Mouse (Mus musculus): Measurements from ENCODE around the gene Pank4.

The Pank4 gene

DNA sequence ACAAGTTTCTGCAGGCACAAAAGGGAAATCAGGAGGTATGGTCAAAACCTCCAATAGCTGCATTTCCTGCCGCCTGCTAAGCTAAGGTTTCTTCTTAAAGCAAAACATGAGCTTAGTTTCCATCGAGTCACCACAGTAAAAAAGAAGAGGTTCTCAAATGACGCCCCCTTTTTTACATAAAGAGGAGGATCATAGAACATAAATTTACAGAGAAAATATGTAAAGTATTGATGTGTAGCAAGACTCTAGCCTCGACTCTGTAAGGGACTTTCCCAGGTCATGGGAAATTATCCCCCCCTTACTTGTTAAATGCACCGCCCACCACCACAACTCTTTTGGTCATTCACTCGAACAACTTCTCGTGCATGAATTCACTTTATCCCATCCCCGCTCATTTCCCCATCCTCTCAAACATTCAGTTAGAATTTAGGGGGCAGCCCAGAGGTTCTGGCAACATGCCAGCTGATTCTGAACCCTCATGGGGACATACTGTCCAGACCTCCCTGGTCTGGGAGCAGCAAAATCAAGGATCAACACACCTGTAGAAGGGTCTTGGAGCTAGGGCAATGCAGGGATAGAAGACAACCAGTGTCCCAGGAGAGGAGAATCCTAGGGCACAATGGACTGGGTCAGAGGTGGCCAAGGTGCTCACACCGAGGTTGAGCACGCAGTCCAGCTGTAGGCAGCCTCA lies 21.1 kb upstream of the Pank4 start:
- in situ Hi-C loops (cut with MboI, MseI), result loop anchor here (25.0 kb wide), 1 partner anchor 1505 kb away; no protein-coding TSS in a partner anchor

DNA sequence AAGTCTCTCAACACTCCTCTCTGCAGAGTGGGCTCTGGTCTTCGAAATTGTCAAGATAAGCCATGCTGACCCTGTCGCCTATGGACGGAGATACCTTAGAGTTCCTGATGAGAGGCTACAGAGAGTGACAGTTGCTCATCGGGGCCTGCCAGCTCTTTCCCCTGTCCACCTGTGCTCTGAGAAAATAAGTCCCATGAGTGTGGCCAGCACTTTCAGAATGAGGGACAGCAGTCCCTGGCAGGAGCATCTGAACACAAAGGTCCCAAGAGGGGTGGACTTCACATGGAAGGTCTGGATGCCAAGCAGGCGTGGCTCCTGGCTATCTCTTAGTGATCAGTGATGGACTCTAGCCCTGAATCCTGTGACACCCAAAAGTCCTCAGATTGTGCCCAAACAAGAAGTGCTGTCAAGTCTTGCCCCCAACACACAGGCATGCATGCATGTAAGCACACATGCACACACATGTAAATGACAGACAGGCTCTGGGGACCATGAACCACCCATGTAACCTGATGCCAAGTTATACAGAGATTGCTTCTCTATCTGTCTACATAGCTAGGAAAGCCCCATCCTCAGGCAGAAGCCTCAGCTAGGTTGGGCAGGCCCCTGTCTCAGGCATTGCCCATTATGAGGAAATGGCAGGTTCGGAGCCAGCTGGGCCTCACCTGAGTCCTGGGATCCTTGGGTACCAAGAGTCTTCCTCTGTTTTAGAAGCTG lies 20.4 kb upstream of the Pank4 start:
- in situ Hi-C loops (cut with MboI, MseI), result loop anchor here (25.0 kb wide), 1 partner anchor 1506 kb away; no protein-coding TSS in a partner anchor

DNA sequence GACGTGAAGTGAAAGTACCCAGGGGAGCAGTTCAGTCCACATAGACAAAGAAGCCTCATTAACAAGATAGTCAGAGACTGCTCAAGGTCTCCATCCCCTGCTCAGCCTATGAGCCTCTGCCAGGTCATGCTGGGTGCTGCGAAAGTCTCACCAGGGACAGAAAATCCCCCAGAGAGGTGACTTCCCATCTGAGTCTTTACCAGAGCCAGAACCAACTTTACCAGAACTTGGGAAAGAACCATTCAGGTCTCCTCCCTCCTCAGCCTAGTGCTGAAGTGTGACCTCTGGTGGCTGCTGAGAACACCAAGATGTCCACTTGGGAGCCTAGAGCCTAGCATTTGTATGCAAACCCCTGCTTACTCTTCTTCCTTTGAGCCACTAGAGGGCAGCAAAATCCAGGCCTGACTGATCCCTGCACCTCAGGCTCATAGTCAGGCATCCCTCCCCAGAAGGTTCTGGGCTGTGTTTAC lies 19.8 kb upstream of the Pank4 start:
- in situ Hi-C loops (cut with MboI, MseI), result loop anchor here (25.0 kb wide), 1 partner anchor 1507 kb away; no protein-coding TSS in a partner anchor

DNA sequence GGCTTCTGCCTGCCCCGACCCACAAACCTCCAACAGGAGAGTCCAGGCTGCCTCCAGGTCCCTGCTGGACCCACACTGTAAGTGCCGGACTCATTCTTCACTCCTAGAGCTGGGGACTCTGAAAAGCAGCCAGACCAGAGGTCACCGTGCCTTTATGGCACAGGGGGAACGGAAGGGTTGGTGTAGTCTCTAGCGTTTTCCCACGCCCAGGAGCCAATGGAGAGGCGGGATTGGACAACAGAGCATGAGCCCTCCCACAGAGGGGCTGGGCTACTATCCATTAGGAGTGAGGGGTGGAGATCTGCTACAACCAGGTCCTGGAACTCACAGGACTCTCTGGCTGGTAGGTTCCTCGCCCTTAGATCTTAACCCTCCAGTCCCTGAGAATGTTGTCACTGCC lies 17.6 kb upstream of the Pank4 start:
- in situ Hi-C loops (cut with MboI, MseI), result loop anchor here (25.0 kb wide), 1 partner anchor 1509 kb away; no protein-coding TSS in a partner anchor

DNA sequence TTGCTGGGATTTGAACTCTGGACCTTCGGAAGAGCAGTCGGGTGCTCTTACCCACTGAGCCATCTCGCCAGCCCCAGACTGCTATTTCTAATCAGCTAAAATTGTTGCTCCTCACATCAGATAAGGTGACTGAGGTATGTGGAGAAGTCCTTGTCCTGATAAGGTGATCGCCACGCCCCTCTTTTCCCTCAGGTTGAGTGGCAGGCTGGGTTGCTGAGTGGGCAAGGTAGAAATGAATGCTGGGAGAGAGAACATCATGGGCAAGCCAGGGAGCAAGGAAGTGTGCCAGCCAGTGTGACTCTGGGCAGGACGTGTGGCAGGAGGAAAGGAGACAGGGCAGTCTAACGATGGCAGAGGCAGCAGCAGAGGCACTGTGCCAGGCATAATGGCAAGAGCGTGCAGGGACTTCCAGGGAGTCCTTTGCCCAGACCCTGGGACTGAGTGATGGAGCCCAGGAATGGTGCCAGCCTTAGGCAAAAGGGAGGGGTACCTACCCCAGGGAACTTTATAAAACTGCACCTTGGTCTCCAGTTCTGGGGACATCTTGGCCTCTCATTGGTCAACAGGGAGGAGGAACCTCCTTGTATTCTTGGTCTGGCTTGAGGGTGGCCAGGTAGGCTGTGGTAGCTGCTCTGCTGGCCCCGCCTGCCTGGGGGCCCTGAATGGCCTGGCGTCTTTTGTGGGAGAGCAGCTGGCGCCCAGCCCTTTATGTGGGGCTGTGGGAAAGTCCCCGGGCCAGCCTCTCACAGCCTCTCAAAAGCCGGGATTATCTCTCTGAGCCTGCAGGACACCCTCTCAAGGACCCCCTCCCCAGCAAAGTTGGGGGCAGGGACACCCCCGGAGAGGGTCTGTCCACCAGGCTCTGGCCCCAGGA lies 15.6 kb upstream of the Pank4 start:
- in situ Hi-C loops (cut with MboI, MseI), result loop anchor here (25.0 kb wide), 1 partner anchor 1511 kb away; no protein-coding TSS in a partner anchor

DNA sequence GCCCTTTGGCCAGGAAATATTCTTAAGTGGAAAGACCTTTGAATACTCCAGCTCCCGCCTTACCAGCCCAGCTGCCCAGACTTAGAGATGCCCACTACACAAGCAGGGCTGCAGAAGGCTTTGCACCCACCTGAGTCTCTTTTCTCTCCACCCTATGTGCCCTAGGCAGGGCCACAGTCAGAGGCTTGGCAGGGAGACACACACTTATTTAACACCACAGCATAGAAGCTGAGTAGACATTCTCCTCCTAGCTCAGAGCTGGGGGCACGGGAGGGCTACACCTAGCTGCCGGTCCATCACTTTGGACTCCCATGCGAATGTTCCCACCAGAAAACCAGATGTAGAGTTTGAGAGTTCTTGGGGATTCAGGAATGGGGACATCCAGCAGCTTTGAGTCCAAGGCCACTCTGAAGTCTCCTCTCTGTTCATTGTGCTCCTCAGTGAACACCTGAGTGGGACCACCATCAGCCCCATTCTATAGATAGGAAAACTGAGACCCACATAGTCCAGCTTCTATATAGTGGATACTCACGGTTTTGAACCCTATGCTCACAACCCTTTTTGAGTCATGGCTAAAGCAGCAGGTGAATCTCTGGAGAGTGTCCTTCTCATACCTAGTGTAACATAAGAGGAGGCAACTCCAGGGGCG lies 14.9 kb upstream of the Pank4 start:
- in situ Hi-C loops (cut with MboI, MseI), result loop anchor here (25.0 kb wide), 1 partner anchor 1512 kb away; no protein-coding TSS in a partner anchor

DNA sequence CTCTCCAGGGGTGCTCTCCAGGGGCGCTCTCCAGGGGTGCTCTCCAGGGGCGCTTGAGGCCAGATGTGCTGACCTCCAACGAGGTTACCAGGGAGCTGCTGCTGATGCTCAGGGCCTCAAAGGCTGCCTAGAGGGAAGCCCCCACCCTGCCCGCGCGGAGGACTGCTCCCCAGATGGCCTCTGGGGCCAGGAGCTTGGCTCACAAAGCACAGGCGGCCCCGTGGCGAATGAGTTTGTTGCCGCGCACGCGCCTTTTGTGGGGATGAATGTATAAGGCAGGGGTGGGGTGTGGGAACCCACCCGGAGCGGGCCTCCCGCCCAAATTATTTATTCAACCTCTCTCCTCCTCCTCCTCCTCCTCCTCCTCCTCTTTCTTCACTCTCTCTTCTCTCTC lies 14.3 kb upstream of the Pank4 start:
- in situ Hi-C loops (cut with MboI, MseI), result loop anchor here (25.0 kb wide), 1 partner anchor 1512 kb away; no protein-coding TSS in a partner anchor

DNA sequence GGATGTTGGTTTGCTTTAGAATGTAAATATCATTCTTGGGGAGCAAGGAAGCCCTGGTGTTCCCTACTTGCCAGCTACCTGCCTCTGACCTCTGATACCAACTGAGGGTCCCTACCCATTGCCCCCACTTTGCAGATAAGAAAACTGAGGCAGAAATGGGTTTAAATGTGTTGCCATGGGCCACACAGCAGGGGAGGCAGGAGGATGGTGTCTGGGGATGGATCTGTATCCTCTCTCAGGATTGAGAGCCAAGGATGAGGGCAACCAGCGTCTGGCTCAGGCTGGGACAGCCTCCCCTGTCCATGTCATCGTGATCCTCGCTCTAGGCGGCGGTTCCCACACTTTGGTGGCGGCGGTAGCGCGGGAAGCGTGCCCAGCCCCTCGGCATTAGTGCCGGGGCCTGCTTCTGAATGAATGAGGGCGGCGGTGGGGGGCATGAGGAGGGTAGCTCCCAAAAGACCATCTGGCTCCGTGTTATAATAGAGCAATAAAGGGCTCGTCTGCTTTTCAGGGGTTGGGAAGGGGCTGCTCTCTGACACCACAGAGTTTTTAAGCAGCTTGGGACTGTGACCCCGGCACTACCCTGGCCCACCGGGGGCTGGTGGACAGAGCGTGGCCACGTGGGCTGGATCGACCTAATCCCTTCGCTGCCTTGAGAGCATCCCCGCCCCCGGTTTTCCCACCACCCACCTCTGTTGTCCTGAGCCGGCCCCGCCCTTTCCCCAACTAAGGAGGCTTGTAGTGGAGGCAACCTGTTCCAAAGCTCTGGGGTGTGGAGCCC lies 11.3 kb upstream of the Pank4 start:
- in situ Hi-C loops (cut with MboI, MseI), result no loop called here

DNA sequence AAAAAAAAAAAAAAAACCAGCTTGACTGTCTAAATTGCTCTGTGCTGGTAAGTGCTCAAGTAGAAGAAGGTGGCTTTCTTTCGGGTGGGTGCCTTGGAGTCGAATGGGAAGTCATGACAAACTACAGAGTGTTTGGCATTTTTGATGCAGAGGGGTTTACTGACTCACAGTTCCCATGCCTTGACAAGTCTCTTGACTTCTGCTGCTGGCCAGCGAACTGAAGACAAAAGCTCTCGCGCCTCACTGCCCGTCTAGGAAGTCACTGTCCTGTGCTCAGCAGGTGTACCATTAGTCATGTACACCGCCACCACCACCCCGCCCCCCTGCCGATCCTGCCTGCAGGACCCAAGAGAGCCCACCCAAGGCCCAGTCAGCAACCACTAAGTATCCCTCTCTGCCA lies 7.3 kb upstream of the Pank4 start:
- in situ Hi-C loops (cut with MboI, MseI), result no loop called here

DNA sequence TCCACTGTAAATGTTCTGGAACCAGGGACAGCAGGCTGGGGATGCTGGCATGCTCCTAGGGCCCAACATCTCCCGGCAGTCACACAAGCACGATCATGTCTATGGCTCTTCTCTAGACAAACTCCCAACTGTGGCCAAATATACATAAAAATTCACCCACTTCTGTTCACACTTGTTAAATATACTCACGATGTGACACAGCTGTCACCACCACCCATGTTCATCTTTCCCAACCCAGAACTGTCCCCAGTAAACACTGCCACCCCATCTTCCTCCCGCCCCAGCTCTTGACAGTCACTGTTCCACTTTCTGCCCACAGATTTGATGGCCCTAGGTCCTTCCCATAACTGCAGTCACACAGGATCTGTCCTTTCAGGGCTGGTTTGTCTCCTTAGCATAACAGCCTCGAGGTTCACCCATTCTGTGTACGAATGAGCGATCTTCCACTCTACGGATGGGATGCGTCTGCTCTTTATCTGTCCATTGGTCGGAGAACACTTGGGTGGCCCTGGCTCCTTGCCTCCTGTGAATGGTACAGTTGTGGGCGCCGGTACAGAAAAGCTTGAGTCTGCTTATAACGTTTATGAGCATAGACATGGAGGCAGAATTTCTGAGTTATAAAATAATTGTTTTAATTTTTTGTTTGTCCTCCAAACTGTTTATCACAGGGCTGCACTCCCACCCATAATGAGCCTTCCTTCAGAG lies 6.5 kb upstream of the Pank4 start:
- in situ Hi-C loops (cut with MboI, MseI), result no loop called here

DNA sequence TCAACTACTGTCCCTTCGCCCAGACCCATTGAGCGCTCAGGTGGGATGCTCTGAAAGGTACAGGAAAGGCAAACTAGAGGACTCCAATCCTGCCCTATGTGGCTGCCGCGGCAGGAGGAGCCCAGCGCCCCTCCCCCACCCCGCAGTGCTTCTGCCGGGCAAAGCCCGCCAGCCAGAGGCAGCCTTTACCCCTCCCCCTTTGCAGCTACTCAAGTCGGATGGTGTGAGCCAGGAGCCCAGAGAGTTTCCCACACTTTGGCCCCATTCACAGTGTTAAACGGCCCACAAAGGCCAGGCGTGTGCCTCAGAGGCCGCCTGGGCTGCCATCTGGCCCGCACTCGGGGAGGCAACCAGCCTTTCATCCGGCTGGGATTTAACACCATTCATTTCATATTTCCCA lies 5.8 kb upstream of the Pank4 start:
- in situ Hi-C loops (cut with MboI, MseI), result no loop called here

DNA sequence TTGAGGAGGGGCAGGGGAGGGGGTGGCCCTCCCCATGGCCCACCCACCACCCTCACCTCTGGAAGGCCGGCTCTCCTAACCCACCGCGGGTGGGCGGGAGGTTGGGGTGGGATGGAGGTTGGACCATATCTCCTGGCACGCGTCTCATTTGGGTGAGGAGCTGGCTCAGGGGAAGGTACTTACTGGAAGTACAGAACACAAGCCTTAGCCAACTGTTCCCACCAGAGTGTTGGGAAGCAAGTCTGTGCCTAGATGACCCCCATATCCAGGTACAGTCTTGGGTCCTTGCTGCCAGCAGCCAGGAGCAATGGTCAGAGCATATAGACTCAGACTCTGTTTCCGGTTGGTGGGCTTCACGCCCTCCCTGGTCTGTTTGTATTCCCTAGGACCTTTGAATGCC lies 5.3 kb upstream of the Pank4 start:
- in situ Hi-C loops (cut with MboI, MseI), result no loop called here

DNA sequence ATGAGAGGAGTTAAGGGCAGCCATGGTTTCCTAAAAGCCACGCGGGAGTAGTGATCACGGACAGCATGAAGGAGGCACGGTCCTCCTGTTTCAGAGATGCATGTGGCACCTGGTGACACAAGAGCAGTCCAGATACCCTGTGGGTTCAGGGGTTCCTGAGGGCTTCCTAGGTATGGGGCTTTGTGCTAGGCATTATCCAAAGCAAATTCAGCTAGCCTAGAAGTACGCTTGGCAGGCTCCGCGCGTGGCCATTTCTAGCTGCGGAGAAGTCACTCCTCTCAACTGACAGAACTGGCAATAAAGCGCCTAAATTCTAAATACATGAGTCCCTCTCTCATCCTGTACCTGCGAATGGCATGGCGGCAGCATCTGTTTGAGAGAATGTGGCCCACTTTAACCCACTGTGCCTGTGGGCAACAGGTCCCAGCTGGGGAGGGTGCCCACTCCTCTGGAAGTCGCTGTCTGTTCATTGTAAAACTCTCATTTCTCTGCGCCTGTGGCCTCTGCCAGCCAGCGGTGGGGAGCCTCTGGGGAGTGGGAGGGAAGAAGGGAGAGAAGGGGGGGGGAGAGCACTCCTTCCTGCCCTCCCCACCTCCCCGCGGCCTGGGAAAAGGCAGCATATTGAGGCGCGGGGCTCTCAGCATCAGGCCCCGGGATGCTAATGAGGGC lies 3.8 kb upstream of the Pank4 start:
- in situ Hi-C loops (cut with MboI, MseI), result no loop called here

DNA sequence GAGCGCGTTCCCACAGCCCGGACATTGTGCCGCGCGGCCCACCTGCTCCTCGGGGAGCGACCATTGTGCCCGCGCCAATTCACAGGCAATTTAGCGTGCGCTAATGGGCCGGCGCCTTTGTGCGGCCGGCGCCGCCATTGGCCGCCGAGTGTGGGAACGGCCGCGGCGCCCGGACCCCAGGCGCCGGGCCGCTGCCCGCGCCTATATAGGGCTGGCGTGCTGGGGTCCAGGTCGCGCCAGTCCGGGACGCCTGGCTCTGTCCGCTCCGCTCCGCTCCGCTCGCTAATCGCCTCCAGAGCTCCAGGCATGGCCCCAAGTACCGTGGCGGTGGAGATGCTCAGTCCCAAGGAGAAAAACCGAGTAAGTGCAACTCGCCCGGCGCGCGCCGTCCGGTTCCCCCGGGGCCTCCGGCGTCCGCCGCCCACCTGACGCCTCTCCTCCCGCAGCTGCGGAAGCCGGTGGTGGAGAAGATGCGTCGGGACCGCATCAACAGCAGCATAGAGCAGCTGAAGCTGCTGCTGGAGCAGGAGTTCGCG lies 3.2 kb upstream of the Pank4 start, which contains the start of gene Hes5:
Hes5 (plus strand) TSS at position 234 of the 536 bp plus-strand sequence.
- in situ Hi-C loops (cut with MboI, MseI), result no loop called here

DNA sequence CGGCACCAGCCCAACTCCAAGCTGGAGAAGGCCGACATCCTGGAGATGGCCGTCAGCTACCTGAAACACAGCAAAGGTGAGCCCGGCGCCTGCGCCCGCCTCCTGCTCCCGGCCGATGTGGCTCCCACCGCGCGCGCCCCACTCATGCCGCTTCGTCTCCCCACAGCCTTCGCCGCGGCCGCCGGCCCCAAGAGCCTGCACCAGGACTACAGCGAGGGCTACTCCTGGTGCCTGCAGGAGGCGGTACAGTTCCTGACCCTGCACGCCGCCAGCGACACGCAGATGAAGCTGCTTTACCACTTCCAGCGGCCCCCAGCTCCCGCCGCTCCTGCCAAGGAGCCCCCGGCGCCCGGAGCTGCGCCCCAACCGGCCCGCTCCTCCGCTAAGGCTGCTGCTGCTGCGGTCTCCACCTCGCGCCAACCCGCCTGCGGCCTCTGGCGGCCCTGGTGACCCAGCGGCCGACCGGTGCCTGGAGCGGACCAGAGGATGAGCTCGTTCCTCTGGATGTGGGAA lies 2.6 kb upstream of the Pank4 start:
- in situ Hi-C loops (cut with MboI, MseI), result no loop called here

DNA sequence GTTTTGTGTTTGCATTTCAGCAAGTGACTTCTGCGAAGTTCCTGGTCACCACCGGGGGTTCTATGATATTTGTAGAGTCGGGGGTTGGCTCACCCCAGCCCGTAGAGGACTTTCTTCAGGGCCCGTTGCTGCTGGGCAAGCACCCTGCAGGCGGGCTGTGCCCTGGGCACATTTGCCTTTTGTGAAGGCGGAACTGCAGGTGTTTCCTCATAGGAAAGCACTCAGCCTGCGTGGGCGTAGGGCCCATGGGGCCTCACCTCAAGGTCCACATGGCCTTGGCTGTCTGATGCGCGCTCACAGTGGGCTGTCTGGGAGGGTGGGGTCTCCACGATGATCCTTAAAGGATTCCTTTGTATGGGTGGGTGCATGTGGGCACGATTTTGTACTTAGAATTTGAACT lies 2.0 kb upstream of the Pank4 start:
- in situ Hi-C loops (cut with MboI, MseI), result no loop called here

DNA sequence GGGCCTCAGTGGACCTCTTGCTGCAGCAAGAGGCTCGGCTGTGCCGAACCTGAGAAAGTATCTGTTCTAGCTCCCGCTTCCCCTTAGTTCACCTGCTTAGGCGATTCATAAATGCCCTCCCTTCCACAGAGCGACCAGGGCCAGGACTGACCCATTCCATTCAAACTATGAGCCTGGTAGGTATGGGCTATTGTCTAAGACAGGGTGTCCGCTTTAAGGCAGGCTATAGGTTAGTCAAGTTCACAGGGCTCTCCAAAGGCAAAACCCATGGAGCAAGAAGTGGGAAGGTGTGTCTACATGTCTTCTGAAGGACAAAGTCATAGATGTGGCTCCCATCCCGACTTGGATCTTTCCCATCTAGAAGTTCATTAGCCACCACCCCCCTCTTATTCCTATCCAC lies 1.2 kb upstream of the Pank4 start:
- in situ Hi-C loops (cut with MboI, MseI), result no loop called here

DNA sequence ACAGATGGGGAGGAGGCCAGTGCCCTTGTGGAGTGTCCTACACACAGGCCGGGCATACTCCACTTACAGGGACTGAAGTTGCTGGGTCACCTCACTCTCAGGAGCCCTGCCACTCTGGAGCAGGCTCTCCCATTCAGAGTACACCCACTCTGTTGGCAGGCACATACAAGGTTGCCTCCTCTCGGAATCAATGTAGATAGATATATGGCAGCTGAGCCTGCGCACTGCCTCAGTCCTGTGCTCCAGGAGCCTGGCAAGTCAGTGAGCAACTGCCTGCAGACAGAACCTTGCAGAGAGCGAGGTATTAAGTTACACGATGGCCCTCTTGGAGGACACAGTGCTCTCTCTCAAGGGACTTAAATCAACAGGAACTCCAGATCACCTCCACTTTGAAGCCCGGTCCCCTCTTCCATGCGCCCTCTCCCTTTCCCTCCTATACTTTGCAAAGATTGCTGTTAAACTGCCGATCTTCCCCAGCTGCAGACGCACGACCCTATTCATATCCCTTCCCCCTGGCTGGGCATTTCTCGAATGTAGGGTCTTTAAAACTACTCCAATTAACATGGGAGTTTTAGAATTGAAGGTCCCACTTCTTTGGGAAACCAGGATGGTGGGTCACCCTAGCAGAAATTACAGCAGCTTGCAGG lies 610 bp upstream of the Pank4 start:
- in situ Hi-C loops (cut with MboI, MseI), result no loop called here
